Comparison of ENCODE assay signal across 19 mouse cellular contexts in genomic region chr10:95971341-95971740, GRCm38 (mm10). TPM values are rescaled to one million over a fixed set of nuclear protein-coding genes. Genes with fewer than 3 reads are reported as not detected.
DNase-seq lines count a peak whose midpoint lies in the region; ATAC-seq and TF ChIP-seq lines count a peak whose summit lies in the region.
"Had no signal": no experiment of that assay in that cellular context is flagged by ENCODE, and none has a peak within 500 bp of the region (broad histone marks: within the 10 kb centered on the region; RNA-seq: fewer than 3 reads in every experiment).

No protein-coding gene starts in this region.

- no peaks in the 10 kb centered on the region for H3K9me3 ChIP-seq in heart, embryonic 10.5 days
- no peaks in the 10 kb centered on the region for H3K9me3 ChIP-seq in liver, embryonic 14.5 days (ENCODE audit: control insufficient read depth, low read length)
- no peaks in the 10 kb centered on the region for H3K9me3 ChIP-seq in forebrain, embryonic 12.5 days
- H3K9me3 ChIP-seq: neural tube, embryonic 12.5 days had no signal

- peak overlapping the region; percentile 62 for H3K4me2 ChIP-seq in liver, embryonic 14.5 days (ENCODE audit: low read depth)
- H3K4me2 ChIP-seq in forebrain, embryonic 12.5 days, result no peak overlapping the region
- H3K4me2 ChIP-seq: hindbrain, embryonic 14.5 days; neural tube, embryonic 12.5 days had no signal

- H3K4me3 ChIP-seq in heart, embryonic 10.5 days, result peak overlapping the region; percentile 39; the same call in 1 of the 2 replicates
- no peak overlapping the region; a peak in 1 of 4 replicates for H3K4me3 ChIP-seq in liver, embryonic 14.5 days (ENCODE audit: insufficient read depth in 1 of 2, low read depth in 2 of 2, low read length in 2 of 2)
- H3K4me3 ChIP-seq in forebrain, embryonic 12.5 days (replicated peaks), result no peak overlapping the region
- H3K4me3 ChIP-seq: neural tube, embryonic 12.5 days had no signal

- H3K36me3 ChIP-seq in heart, embryonic 10.5 days, result peaks cover 13% of the 10 kb centered on the region
- peaks cover 6% of the 10 kb centered on the region; the same call in 1 of the 2 replicates for H3K36me3 ChIP-seq in liver, embryonic 14.5 days (replicated peaks; ENCODE audit: control insufficient read depth, insufficient read depth, low read depth)
- peaks cover 6% of the 10 kb centered on the region for H3K36me3 ChIP-seq in forebrain, embryonic 12.5 days (replicated peaks)
- H3K36me3 ChIP-seq: neural tube, embryonic 12.5 days had no signal

- H3K9ac ChIP-seq in liver, embryonic 14.5 days (replicated peaks), result no peak overlapping the region
- H3K9ac ChIP-seq in forebrain, embryonic 12.5 days, result no peak overlapping the region
- H3K9ac ChIP-seq: hindbrain, embryonic 14.5 days; neural tube, embryonic 12.5 days had no signal

- no peak for TF ChIP-seq EP300 in liver, embryonic 14.5 days (IDR thresholded peaks at IDR 0.05; ENCODE audit: low read depth)

- H3K27ac ChIP-seq in heart, embryonic 10.5 days, result peak overlapping the region; percentile 48; the same call in 1 of the 2 replicates
- no peak overlapping the region for H3K27ac ChIP-seq in liver, embryonic 14.5 days
- H3K27ac ChIP-seq in forebrain, embryonic 12.5 days, result no peak overlapping the region
- H3K27ac ChIP-seq: hindbrain, embryonic 14.5 days; neural tube, embryonic 12.5 days had no signal

- no peak for DNase-seq in heart, embryonic 10.5 days (ENCODE audit: low spot score)
- DNase-seq in heart, adult 8-10 months (ENCODE audit: low spot score), result no peak
- DNase-seq in A20 (ENCODE audit: low read depth, low spot score), result peak; percentile 77
- DNase-seq in liver, embryonic 14.5 days (ENCODE audit: low read depth in 3 of 3, low spot score in 3 of 3), result no peak
- no peak for DNase-seq in right cerebral cortex, postnatal 25 days
- no peak for DNase-seq in thymus, postnatal 4 days
- DNase-seq: adrenal gland, postnatal 25 days; cerebellum, postnatal 14 days; gastrocnemius, postnatal 36 days; kidney, adult 2 months; kidney, postnatal 25 days; layer of hippocampus, postnatal 36 days; lung, adult 2 months had no signal

- no peaks in the 10 kb centered on the region for H3K27me3 ChIP-seq in heart, embryonic 10.5 days (ENCODE audit: insufficient read depth, poor library complexity, severe bottlenecking)
- no peaks in the 10 kb centered on the region for H3K27me3 ChIP-seq in liver, embryonic 14.5 days (ENCODE audit: control insufficient read depth, insufficient read depth, low read length)
- no peaks in the 10 kb centered on the region for H3K27me3 ChIP-seq in forebrain, embryonic 12.5 days
- H3K27me3 ChIP-seq: neural tube, embryonic 12.5 days had no signal

- WGBS in heart, embryonic 10.5 days, result 73% methylated on average over 4 of the region's 4 CpGs
- 72% methylated on average over 4 of the region's 4 CpGs for WGBS in liver, embryonic 14.5 days (ENCODE audit: insufficient replicate concordance)
- 84% methylated on average over 4 of the region's 4 CpGs for WGBS in forebrain, embryonic 12.5 days

- ATAC-seq in activated CD4-positive, CD25-positive, alpha-beta regulatory T cell, adult 4 months, result peak; percentile 26
- ATAC-seq in liver, embryonic 14.5 days (ENCODE audit: insufficient read depth), result no peak
- no peak for ATAC-seq in forebrain, embryonic 12.5 days (ENCODE audit: low FRiP score)
- ATAC-seq: forebrain, embryonic 16.5 days; midbrain, embryonic 16.5 days had no signal

- TF ChIP-seq CTCF in liver, embryonic 14.5 days (IDR thresholded peaks at IDR 0.05; ENCODE audit: low read depth), result no peak

- peaks cover 22% of the 10 kb centered on the region for H3K4me1 ChIP-seq in heart, embryonic 10.5 days
- H3K4me1 ChIP-seq in liver, embryonic 14.5 days (replicated peaks; ENCODE audit: control insufficient read depth in 2 of 2, insufficient read depth in 2 of 2, low read length in 1 of 2), result peaks cover 0 to 6% of the 10 kb centered on the region in 2 experiments; a peak in 2 of 4 replicates
- H3K4me1 ChIP-seq in forebrain, embryonic 12.5 days, result no peaks in the 10 kb centered on the region
- H3K4me1 ChIP-seq: neural tube, embryonic 12.5 days had no signal

RNA-seq across cellular contexts. Expression of gene Eea1, which starts 30.9 kb away (rescaled TPM):
- polyA plus RNA-seq in heart, embryonic 10.5 days (2016; fragmentation: Nextera tagmentation; extraction: Ambion mirVana), result 13.2 and 16.8 TPM in 2 replicates
- total RNA-seq in heart, adult 8-10 months (2022), result 10 to 100 TPM; 30.4 to 36.9 (median 30.9) TPM
- polyA plus RNA-seq in activated CD4-positive, CD25-positive, alpha-beta regulatory T cell, adult 4 months (2017; shearing (Covaris generic)), result 10 to 100 TPM; 23.2 to 26.6 TPM
- 2.4 and 4.2 TPM in 2 replicates for polyA plus RNA-seq in liver, embryonic 14.5 days (2012; rRNA removed)
- 8.9 and 9.0 TPM in 2 replicates for polyA plus RNA-seq in liver, embryonic 14.5 days (2014; fragmentation: Nextera tagmentation; extraction: Ambion mirVana)
- polyA plus RNA-seq in forebrain, embryonic 12.5 days (2016; fragmentation: Nextera tagmentation; extraction: Ambion mirVana), result 15.7 and 16.5 TPM in 2 replicates
